Mouse (Mus musculus) neural tube, embryonic 13.5 days (tissue): ENCODE results near the gene Zfp655. TPM values are rescaled to one million over a fixed set of nuclear protein-coding genes. Genes with fewer than 3 reads are reported as not detected.
"Not testable (repeated sequence)": the region's sequence is repeated elsewhere in the genome, so short reads cannot be mapped to it uniquely, and the experiment has no call there.

ENCODE experiments used
- ATAC-seq: fragments of 200-750 bp; cut with Nextera tagmentation; 2 replicates; pipeline ENCODE4 v1.8.0; 2017; ENCODE audit warnings: low read depth, mild to moderate bottlenecking, moderate TSS enrichment, moderate library complexity
- H3K27ac ChIP-seq: fragments of 300-500 bp; sonication (generic); replicated peaks from 2 replicates; pipeline ENCODE4 v1.5.1; 2015; ENCODE audit warnings: moderate library complexity, mild to moderate bottlenecking, inconsistent platforms
- H3K27me3 ChIP-seq: fragments of 300-500 bp; sonication (generic); 2 replicates; pipeline ENCODE4 v1.6.1; 2015; ENCODE audit warnings: mild to moderate bottlenecking, inconsistent platforms
- H3K36me3 ChIP-seq: fragments of 300-500 bp; sonication (generic); 2 replicates; pipeline ENCODE4 v1.6.1; 2015; ENCODE audit warnings: mild to moderate bottlenecking, inconsistent platforms
- H3K4me1 ChIP-seq: fragments of 300-500 bp; sonication (generic); replicated peaks from 2 replicates; pipeline ENCODE4 v1.6.1; 2015; ENCODE audit warnings: inconsistent platforms
- H3K4me2 ChIP-seq: fragments of 300-500 bp; sonication (generic); 2 replicates; pipeline ENCODE4 v1.6.1; 2015; ENCODE audit warnings: inconsistent platforms, mild to moderate bottlenecking, moderate library complexity
- H3K4me3 ChIP-seq: fragments of 300-500 bp; sonication (generic); 2 replicates; pipeline ENCODE4 v1.5.1; 2015; ENCODE audit warnings: mild to moderate bottlenecking, inconsistent platforms
- H3K9ac ChIP-seq: fragments of 300-500 bp; sonication (generic); 2 replicates; pipeline ENCODE4 v1.6.1; 2015; ENCODE audit warnings: moderate library complexity, mild to moderate bottlenecking, inconsistent platforms
- H3K9me3 ChIP-seq: fragments of 300-500 bp; sonication (generic); 2 replicates; pipeline ENCODE4 v1.6.1; 2016; ENCODE audit warnings: inconsistent platforms
- WGBS: fragments of 180-500 bp; shearing (Covaris S2); methylation state at CpG from one replicate; pipeline ENCODE4 v1.1.7; 2015; 5-methylcytosine and 5-hydroxymethylcytosine counted together
- polyA plus RNA-seq: library from polyadenylated mRNA; unstranded; fragments of >200 nt; fragmentation: Nextera tagmentation; extraction: Ambion mirVana; gene quantifications from 2 replicates; pipeline ENCODE4 v1.2.1, GENCODE M21; 2015

The Zfp655 gene
- polyA plus RNA-seq, 1 experiment from 2014 or later: 35.3 TPM

- Histone ChIP-seq H3K9me3 (no peaks in the 10 kb centered on the region), H3K4me1 (peaks cover 6% of the 10 kb centered on the region), H3K27me3 (no peaks in the 10 kb centered on the region), H3K27ac (no peak overlapping the region), H3K36me3 (peaks cover 7% of the 10 kb centered on the region), H3K4me2 (no peak overlapping the region), H3K4me3 (no peak overlapping the region), H3K9ac (no peak overlapping the region)
- no peak for ATAC-seq
- 65% methylated on average over 2 of the region's 2 CpGs for WGBS
Measured at GRCm38 (mm10) chr5:145226453-145226852, 5.1 kb upstream of the Zfp655 start.

GRCm38 (mm10) chr5:145229283-145229682 lies 2.2 kb upstream of the Zfp655 start:
- H3K4me2 ChIP-seq, H3K9ac ChIP-seq, H3K4me3 ChIP-seq, H3K27ac ChIP-seq, H3K9me3 ChIP-seq, H3K27me3 ChIP-seq, ATAC-seq: not testable (repeated sequence)
- Histone ChIP-seq H3K36me3 (peaks cover 10% of the 10 kb centered on the region), H3K4me1 (peaks cover 23% of the 10 kb centered on the region)
- WGBS: 84% methylated on average over 6 of the region's 6 CpGs

GRCm38 (mm10) chr5:145230641-145231040 lies 874 bp upstream of the Zfp655 start:
- Histone ChIP-seq H3K9me3 (no peaks in the 10 kb centered on the region), H3K36me3 (peaks cover 24% of the 10 kb centered on the region), H3K27ac (peak overlapping the region; percentile 94), H3K4me2 (peak overlapping the region; percentile 85), H3K9ac (peak overlapping the region; percentile 99), H3K4me1 (peaks cover 23% of the 10 kb centered on the region), H3K4me3 (peak overlapping the region; percentile 100; the same call in 1 of the 2 replicates), H3K27me3 (no peaks in the 10 kb centered on the region)
- ATAC-seq: no peak
- whole genome bisulfite sequencing: 82% methylated on average over 4 of the region's 4 CpGs

GRCm38 (mm10) chr5:145231893-145232411 lies 437 bp downstream of the Zfp655 start:
- peak; percentile 72 for ATAC-seq
- under 1% methylated on average over 23 of the region's 49 CpGs for WGBS
- no peaks in the 10 kb centered on the region for H3K9me3 ChIP-seq
- peak overlapping the region; percentile 94 for H3K27ac ChIP-seq
- peak overlapping the region; percentile 99 for H3K9ac ChIP-seq
- H3K27me3 ChIP-seq: no peaks in the 10 kb centered on the region
- H3K4me1 ChIP-seq: peaks cover 23% of the 10 kb centered on the region
- peak overlapping the region; percentile 85 for H3K4me2 ChIP-seq
- H3K36me3 ChIP-seq: peaks cover 35% of the 10 kb centered on the region
- H3K4me3 ChIP-seq: peak overlapping the region; percentile 100

GRCm38 (mm10) chr5:145234636-145235035 lies 3.1 kb downstream of the Zfp655 start:
- Histone ChIP-seq H3K27ac (no peak overlapping the region), H3K4me2 (no peak overlapping the region), H3K27me3 (no peaks in the 10 kb centered on the region), H3K4me1 (peaks cover 23% of the 10 kb centered on the region), H3K9ac (no peak overlapping the region), H3K9me3 (no peaks in the 10 kb centered on the region), H3K4me3 (no peak overlapping the region), H3K36me3 (peaks cover 59% of the 10 kb centered on the region)
- ATAC-seq: no peak

GRCm38 (mm10) chr5:145249520-145249919 lies 18.0 kb downstream of the Zfp655 start:
- peaks cover 69% of the 10 kb centered on the region for H3K36me3 ChIP-seq
- no peak overlapping the region for H3K4me3 ChIP-seq
- no peak overlapping the region for H3K4me2 ChIP-seq
- H3K27me3 ChIP-seq: no peaks in the 10 kb centered on the region
- no peak overlapping the region for H3K27ac ChIP-seq
- 91% methylated on average over 3 of the region's 3 CpGs for WGBS
- no peak overlapping the region for H3K9ac ChIP-seq
- H3K4me1 ChIP-seq: no peaks in the 10 kb centered on the region
- no peak for ATAC-seq
- H3K9me3 ChIP-seq: no peaks in the 10 kb centered on the region

GRCm38 (mm10) chr5:145273568-145273967 lies 42.1 kb downstream of the Zfp655 start:
- not testable (repeated sequence) for H3K4me2 ChIP-seq, H3K27ac ChIP-seq, H3K36me3 ChIP-seq, H3K4me3 ChIP-seq, H3K4me1 ChIP-seq, ATAC-seq, H3K9ac ChIP-seq, H3K27me3 ChIP-seq, H3K9me3 ChIP-seq
- 90% methylated on average over 2 of the region's 2 CpGs for WGBS

GRCm38 (mm10) chr5:145279948-145280347 lies 48.4 kb downstream of the Zfp655 start:
- no peak overlapping the region for H3K9ac ChIP-seq
- no peak overlapping the region for H3K4me2 ChIP-seq
- H3K36me3 ChIP-seq: peaks cover 28% of the 10 kb centered on the region
- ATAC-seq: peak; percentile 60
- peaks cover 17% of the 10 kb centered on the region for H3K4me1 ChIP-seq
- H3K9me3 ChIP-seq: no peaks in the 10 kb centered on the region
- no peak overlapping the region for H3K27ac ChIP-seq
- H3K27me3 ChIP-seq: no peaks in the 10 kb centered on the region
- 91% methylated on average over 2 of the region's 2 CpGs for WGBS
- H3K4me3 ChIP-seq: peak overlapping the region; percentile 94

- peak within 1 kb of the TSS; percentile 94 for H3K4me3 ChIP-seq
- under 1% methylated on average over 47 of the region's 50 CpGs for WGBS
- peaks cover 34% of the 10 kb centered on the region for H3K36me3 ChIP-seq
- H3K27ac ChIP-seq: peak within 1 kb of the TSS; percentile 90
- no peaks in the 10 kb centered on the region for H3K9me3 ChIP-seq
- H3K4me1 ChIP-seq: peaks cover 17% of the 10 kb centered on the region
- H3K9ac ChIP-seq: peak within 1 kb of the TSS; percentile 95
- ATAC-seq: peak; percentile 99
- H3K27me3 ChIP-seq: no peaks in the 10 kb centered on the region
- peak within 1 kb of the TSS; percentile 92 for H3K4me2 ChIP-seq
Measured at GRCm38 (mm10) chr5:145280371-145281143, 49.0 kb downstream of the Zfp655 start, which contains the start of gene Zscan25. Zscan25 (plus strand) TSS chr5:145280500.

- H3K27ac ChIP-seq: no peak overlapping the region
- H3K27me3 ChIP-seq: no peaks in the 10 kb centered on the region
- ATAC-seq: no peak
- WGBS: 98% methylated on average over 5 of the region's 5 CpGs
- H3K4me1 ChIP-seq: no peaks in the 10 kb centered on the region
- no peak overlapping the region for H3K9ac ChIP-seq
- peaks cover 97% of the 10 kb centered on the region for H3K36me3 ChIP-seq
- H3K9me3 ChIP-seq: no peaks in the 10 kb centered on the region
- H3K4me2 ChIP-seq: no peak overlapping the region
- no peak overlapping the region for H3K4me3 ChIP-seq
Measured at GRCm38 (mm10) chr5:145288382-145288781, 56.9 kb downstream of the Zfp655 start.

GRCm38 (mm10) chr5:145290697-145291096 lies 59.2 kb downstream of the Zfp655 start:
- Histone ChIP-seq H3K4me1 (no peaks in the 10 kb centered on the region), H3K27ac (no peak overlapping the region), H3K9me3 (no peaks in the 10 kb centered on the region), H3K27me3 (no peaks in the 10 kb centered on the region), H3K4me3 (no peak overlapping the region), H3K4me2 (no peak overlapping the region), H3K9ac (no peak overlapping the region), H3K36me3 (peaks cover 93% of the 10 kb centered on the region)
- WGBS: 97% methylated on average over 16 of the region's 16 CpGs
- ATAC-seq: no peak

- no peak for ATAC-seq
- Histone ChIP-seq H3K36me3 (peaks cover 76% of the 10 kb centered on the region), H3K9me3 (no peaks in the 10 kb centered on the region), H3K4me2 (no peak overlapping the region), H3K4me1 (no peaks in the 10 kb centered on the region), H3K27ac (no peak overlapping the region), H3K4me3 (no peak overlapping the region), H3K9ac (no peak overlapping the region), H3K27me3 (no peaks in the 10 kb centered on the region)
- WGBS: 97% methylated on average over 6 of the region's 6 CpGs
Measured at GRCm38 (mm10) chr5:145292398-145292797, 60.9 kb downstream of the Zfp655 start.
